Mouse (Mus musculus) spleen, adult 2 months (tissue): Measurements from ENCODE around the gene Osbpl2.

Source experiments
- CTCF ChIP-seq: fragments of 200-500 bp; IDR thresholded peaks from 2 replicates; pipeline ENCODE4 v1.5.1; 2011; ENCODE audit warnings: mild to moderate bottlenecking, inconsistent platforms; ENCODE audit not compliant: insufficient read depth, insufficient read length, insufficient replicate concordance; ENCODE audit errors: extremely low read depth
- POLR2A ChIP-seq: fragments of 200-500 bp; IDR thresholded peaks from 2 replicates; pipeline ENCODE4 v1.6.1; 2011; ENCODE audit warnings: low read depth, low read length, inconsistent platforms

DNA sequence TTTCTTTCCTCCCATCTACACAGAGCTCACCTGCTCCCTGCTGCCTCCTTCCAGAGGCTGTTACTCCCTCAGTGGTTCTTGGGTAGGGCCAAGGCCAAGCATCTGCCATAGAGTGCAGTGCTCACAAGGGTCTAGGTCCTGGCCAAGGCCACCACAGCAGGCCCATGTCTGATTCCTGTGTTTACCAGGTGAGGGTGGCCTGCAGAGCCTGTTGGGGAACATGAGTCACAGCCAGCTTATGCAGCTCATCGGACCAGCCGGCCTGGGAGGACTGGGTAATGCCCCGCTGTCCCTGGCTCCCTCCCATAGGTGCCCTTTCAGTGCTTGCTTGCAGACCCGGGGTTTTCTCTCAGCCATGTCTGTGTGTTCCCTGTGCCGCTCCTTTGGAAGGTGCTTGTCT, 55.0 kb downstream of the Osbpl2 start:
- TF ChIP-seq POLR2A (no peak), CTCF (no peak)
